Mouse (Mus musculus) bone marrow macrophage, adult 2 months (primary cell): ENCODE data around the gene Tmem167.

ENCODE experiments used
- CTCF ChIP-seq: IDR thresholded peaks from 2 replicates; pipeline ENCODE4 v1.5.1; 2012; ENCODE audit warnings: low read depth, mild to moderate bottlenecking, low read length, moderate library complexity
- POLR2A ChIP-seq: IDR thresholded peaks from 2 replicates; pipeline ENCODE4 v1.6.1; 2012; ENCODE audit warnings: mild to moderate bottlenecking, low read depth, low read length, borderline replicate concordance

DNA sequence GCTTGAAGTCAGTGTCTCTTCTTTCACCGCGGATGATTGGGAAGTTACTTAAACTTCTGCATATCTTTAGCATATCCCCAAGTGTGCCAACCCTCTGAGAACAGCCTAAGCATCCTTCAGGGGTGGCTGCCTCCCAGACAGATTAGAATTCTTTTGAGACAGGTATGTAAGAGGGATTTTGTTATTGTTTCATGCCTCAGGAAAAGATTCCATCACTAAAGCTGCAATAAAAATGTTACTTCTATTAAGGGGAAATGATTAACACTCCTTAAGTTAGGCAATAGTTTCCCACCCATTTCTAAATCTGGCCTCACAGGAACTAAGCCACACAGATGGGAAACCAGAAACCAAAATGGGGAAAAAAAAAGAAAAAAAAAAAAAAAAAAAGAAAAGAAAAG lies 81.9 kb downstream of the Tmem167 start:
- TF ChIP-seq CTCF (no peak), POLR2A (no peak)
